27 mouse cellular contexts compared by ENCODE assay signal in the genomic region with DNA sequence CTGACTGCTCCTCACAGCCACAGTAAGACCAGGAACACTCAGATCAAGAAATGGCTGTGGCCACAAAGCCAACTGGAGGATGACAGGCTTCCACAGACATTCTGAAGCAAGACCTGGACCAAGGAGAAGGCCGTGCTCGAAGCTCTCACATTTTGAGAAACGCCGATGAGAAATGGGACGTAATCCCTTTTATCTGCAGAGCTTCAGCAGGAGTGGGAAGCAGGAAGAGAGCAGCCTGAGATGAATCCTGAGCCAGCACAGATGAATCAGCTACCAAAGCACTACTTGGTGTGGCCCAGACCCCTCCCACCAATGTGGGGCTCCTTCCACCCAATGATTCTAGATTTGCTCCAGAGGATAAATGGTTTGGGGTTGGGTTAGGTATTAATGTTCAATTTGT.
DNase-seq lines count a peak whose midpoint lies in the region; ATAC-seq lines count a peak whose summit lies in the region.
"Had no signal": no experiment of that assay in that cellular context is flagged by ENCODE, and none has a peak within 500 bp of the region (broad histone marks: within the 10 kb centered on the region; RNA-seq: fewer than 3 reads in every experiment).

No protein-coding gene starts in this region.

- H3K27me3 ChIP-seq in heart, embryonic 10.5 days (ENCODE audit: insufficient read depth, poor library complexity, severe bottlenecking), result no peaks in the 10 kb centered on the region
- 0 out of 2 replicates have a peak, but pooled peaks cover 4% of the 10 kb centered on the region for H3K27me3 ChIP-seq in heart, embryonic 12.5 days (replicated peaks)
- H3K27me3 ChIP-seq: CH12.LX; embryonic facial prominence, embryonic 13.5 days; embryonic facial prominence, embryonic 15.5 days; forebrain, embryonic 12.5 days; Patski had no signal

- H3K4me3 ChIP-seq in heart, embryonic 10.5 days, result no peak overlapping the region
- no peak overlapping the region for H3K4me3 ChIP-seq in heart, embryonic 12.5 days
- H3K4me3 ChIP-seq: embryonic facial prominence, embryonic 13.5 days; embryonic facial prominence, embryonic 15.5 days; erythroblast, embryonic 14.5 days; forebrain, embryonic 10.5 days; forebrain, embryonic 12.5 days had no signal

- H3K4me2 ChIP-seq in heart, embryonic 12.5 days, result no peak overlapping the region
- H3K4me2 ChIP-seq: embryonic facial prominence, embryonic 13.5 days; embryonic facial prominence, embryonic 15.5 days; forebrain, embryonic 12.5 days had no signal

- DNase-seq in cerebellum, adult 11-12 months, result peak; percentile 29
- no peak for DNase-seq in cerebellum, adult 9-10 months
- peak; percentile 40 for DNase-seq in cerebellum, adult 9-11 months
- no peak for DNase-seq in cerebellum, postnatal 4 days (ENCODE audit: low spot score in 2 of 2)
- DNase-seq in frontal cortex, postnatal 14 days (ENCODE audit: low spot score in 2 of 2), result no peak
- DNase-seq in heart, embryonic 10.5 days (ENCODE audit: low spot score), result peak; percentile 54
- DNase-seq: adrenal gland, adult 8-10 months; adrenal gland, postnatal 14 days; adrenal gland, postnatal 36 days; B cell, adult 2 months; cerebellum, adult 11 months; cerebellum, adult 8-10 months; embryo, embryonic 11 days had no signal

- H3K27ac ChIP-seq in heart, embryonic 10.5 days, result no peak overlapping the region
- H3K27ac ChIP-seq in heart, embryonic 12.5 days (ENCODE audit: poor library complexity, severe bottlenecking), result no peak overlapping the region
- H3K27ac ChIP-seq: embryonic facial prominence, embryonic 13.5 days; embryonic facial prominence, embryonic 15.5 days; forebrain, embryonic 10.5 days; forebrain, embryonic 12.5 days had no signal

- no peaks in the 10 kb centered on the region for H3K36me3 ChIP-seq in heart, embryonic 10.5 days
- no peaks in the 10 kb centered on the region for H3K36me3 ChIP-seq in heart, embryonic 12.5 days
- H3K36me3 ChIP-seq: embryonic facial prominence, embryonic 13.5 days; embryonic facial prominence, embryonic 15.5 days; forebrain, embryonic 10.5 days; forebrain, embryonic 12.5 days; G1E had no signal

- H3K4me1 ChIP-seq in heart, embryonic 10.5 days, result peaks cover 3% of the 10 kb centered on the region; the same call in 1 of the 2 replicates
- H3K4me1 ChIP-seq in heart, embryonic 12.5 days (replicated peaks), result 0 out of 2 replicates have a peak, but pooled peaks cover 3% of the 10 kb centered on the region
- H3K4me1 ChIP-seq: embryonic facial prominence, embryonic 15.5 days had no signal

- ATAC-seq in frontal cortex, adult (ENCODE audit: low TSS enrichment), result peak; percentile 35; the same call in 1 of the 2 replicates
- no peak for ATAC-seq in heart, embryonic 12.5 days (ENCODE audit: insufficient number of reproducible peaks, low FRiP score)
- ATAC-seq: activated CD4-positive, CD25-positive, alpha-beta regulatory T cell, adult 4 months; CD4-positive, CD25-positive, alpha-beta regulatory T cell, adult 4 months; forebrain, embryonic 14.5 days; forebrain, embryonic 16.5 days; Patski had no signal

- H3K9me3 ChIP-seq in heart, embryonic 10.5 days, result no peaks in the 10 kb centered on the region
- H3K9me3 ChIP-seq in heart, embryonic 12.5 days (replicated peaks), result no peaks in the 10 kb centered on the region
- H3K9me3 ChIP-seq: embryonic facial prominence, embryonic 13.5 days; embryonic facial prominence, embryonic 15.5 days; forebrain, embryonic 10.5 days; forebrain, embryonic 12.5 days; G1E had no signal

- no peak overlapping the region for H3K9ac ChIP-seq in heart, embryonic 12.5 days
- H3K9ac ChIP-seq: embryonic facial prominence, embryonic 13.5 days; embryonic facial prominence, embryonic 15.5 days; forebrain, embryonic 12.5 days had no signal

- 91% methylated on average over 5 of the region's 5 CpGs for WGBS in heart, embryonic 10.5 days
- WGBS in heart, embryonic 12.5 days, result 83% methylated on average over 5 of the region's 5 CpGs

Comparison
In these comparisons a context has a peak if more than half of its experiments do, and no peak if none do; other contexts are left out.
1. DNase-seq: peak in cerebellum, adult 11-12 months (single experiment), cerebellum, adult 9-11 months (single experiment) and heart, embryonic 10.5 days (single experiment); none in cerebellum, adult 9-10 months (single experiment), cerebellum, postnatal 4 days (0 of 2) and frontal cortex, postnatal 14 days (0 of 2).